Mouse (Mus musculus) CH12.LX (cell line): ENCODE measurements at regions not wholly inside any gene's neighbourhood (a gene's known extent, or its start where the extent isn't known, plus 50 kb on each side); places are given as distances from the start of the nearest gene placed in this dataset.

Experiments
- CHD2 ChIP-seq: IDR thresholded peaks from 2 replicates; pipeline ENCODE4 v1.6.1; 2011; ENCODE audit warnings: low read length, improper control_type of control experiment
- CTCF ChIP-seq, 2 experiments: IDR thresholded peaks in 1 of 2; conservative IDR thresholded peaks in 1 of 2; 2 replicates each; pipeline ENCODE4 v1.5.1; 2011 to 2012; ENCODE audit warnings: low read depth in 2 of 2, low read length in 2 of 2, improper control_type of control experiment in 1 of 2, inconsistent platforms in 1 of 2, mild to moderate bottlenecking in 1 of 2, moderate library complexity in 1 of 2
- EP300 ChIP-seq: IDR thresholded peaks from 2 replicates; pipeline ENCODE4 v1.6.1; 2011; ENCODE audit warnings: low read length, improper control_type of control experiment
- GABPA ChIP-seq: IDR thresholded peaks from 2 replicates; pipeline ENCODE4 v1.6.1; 2012; ENCODE audit warnings: low read depth, low read length, improper control_type of control experiment, inconsistent platforms; ENCODE audit not compliant: insufficient replicate concordance
- MAX ChIP-seq: IDR thresholded peaks from 2 replicates; pipeline ENCODE4 v1.6.1; 2011; ENCODE audit warnings: low read length, improper control_type of control experiment
- MAZ ChIP-seq: IDR thresholded peaks from 2 replicates; pipeline ENCODE4 v1.6.1; 2012; ENCODE audit warnings: low read depth, mild to moderate bottlenecking, inconsistent platforms, low read length, improper control_type of control experiment, moderate library complexity
- MXI1 ChIP-seq: IDR thresholded peaks from 2 replicates; pipeline ENCODE4 v1.6.1; 2011; ENCODE audit warnings: mild to moderate bottlenecking, low read depth, low read length, improper control_type of control experiment
- POLR2A ChIP-seq: IDR thresholded peaks from 2 replicates; pipeline ENCODE4 v1.6.1; 2011; ENCODE audit warnings: low read depth, mild to moderate bottlenecking, improper control_type of control experiment, low read length
- USF1 ChIP-seq: IDR thresholded peaks from 2 replicates; pipeline ENCODE4 v1.6.1; 2014; ENCODE audit warnings: low read depth, mild to moderate bottlenecking, inconsistent platforms, low read length, improper control_type of control experiment

DNA sequence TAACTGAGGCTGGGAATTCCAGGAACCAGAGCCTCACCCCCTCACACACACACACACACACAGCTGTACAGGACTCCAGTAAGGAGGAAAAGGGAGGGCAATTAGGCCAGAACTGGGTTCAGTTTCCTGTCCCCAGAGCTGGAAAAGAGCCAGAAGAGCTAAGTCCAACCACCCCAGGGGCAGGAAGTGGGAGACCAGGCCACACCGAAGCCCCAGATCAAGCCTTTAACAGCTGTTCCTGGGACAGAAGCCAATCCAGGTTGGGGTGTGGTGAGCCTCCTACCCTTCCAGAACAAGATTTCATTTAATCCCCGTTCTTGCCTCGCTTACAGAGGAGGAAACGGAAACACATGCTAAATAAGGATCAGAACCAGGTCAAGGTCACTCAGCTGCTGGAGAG lies 58.1 kb upstream of the Kdm7a start:
- TF ChIP-seq USF1 = no peak
- TF ChIP-seq EP300 = no peak
- TF ChIP-seq POLR2A = no peak
- no peak for TF ChIP-seq MAZ
- no peak for TF ChIP-seq CTCF (conservative IDR thresholded peaks at IDR 0.05 in 1 of 2, IDR thresholded peaks at IDR 0.05 in 1 of 2; ENCODE audit: low read depth in 2 of 2, low read length in 2 of 2)
- TF ChIP-seq CHD2 = no peak
- no peak for TF ChIP-seq GABPA
- no peak for TF ChIP-seq MAX
- no peak for TF ChIP-seq MXI1
